In the genomic region with DNA sequence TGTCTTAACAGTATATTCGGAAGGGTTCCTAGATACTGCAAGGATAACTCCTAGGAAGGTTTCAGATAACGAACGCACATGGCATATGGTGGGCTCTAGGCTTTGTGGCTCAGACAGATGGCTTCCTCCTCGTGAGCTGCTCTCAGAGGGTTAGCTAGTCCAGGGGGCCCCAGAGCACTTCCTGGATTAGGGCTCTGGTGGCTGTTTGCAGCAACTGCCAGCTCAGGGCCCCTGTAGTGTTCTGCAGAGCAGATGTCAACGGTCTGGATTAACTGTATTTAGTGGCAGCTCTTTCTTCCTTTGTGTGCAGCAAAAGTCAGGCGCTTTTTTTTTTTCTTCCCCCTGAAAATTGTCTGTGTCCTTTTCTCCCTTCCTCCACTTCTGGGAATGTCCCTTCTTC, we compare ENCODE assay signal across 9 mouse cellular contexts. TPM values are rescaled to one million over a fixed set of nuclear protein-coding genes. Genes with fewer than 3 reads are reported as not detected.
DNase-seq lines count a peak whose midpoint lies in the region; ATAC-seq and TF ChIP-seq lines count a peak whose summit lies in the region.
"Had no signal": no experiment of that assay in that cellular context is flagged by ENCODE, and none has a peak within 500 bp of the region (broad histone marks: within the 10 kb centered on the region; RNA-seq: fewer than 3 reads in every experiment).

No protein-coding gene starts in this region.

- intact Hi-C loops in heart, postnatal 14 days (cut with DNase I) = no loop called here

- H3K4me2 ChIP-seq in heart, embryonic 13.5 days = peak overlapping the region; percentile 47
- 0 out of 2 replicates have a peak overlapping the region, but pooled peaks have one; percentile 10 for H3K4me2 ChIP-seq in hindbrain, embryonic 15.5 days

- 4% methylated on average over 6 of the region's 6 CpGs for WGBS in heart, embryonic 13.5 days
- 12% methylated on average over 6 of the region's 6 CpGs for WGBS in hindbrain, embryonic 15.5 days
- 18% methylated on average over 6 of the region's 6 CpGs for WGBS in midbrain, embryonic 10.5 days
- WGBS in thymus, adult 2 months = 1% methylated on average over 6 of the region's 6 CpGs

- H3K4me1 ChIP-seq in heart, embryonic 13.5 days = peaks cover 18% of the 10 kb centered on the region
- H3K4me1 ChIP-seq in hindbrain, embryonic 15.5 days (replicated peaks) = peaks cover 18% of the 10 kb centered on the region
- peaks cover 22% of the 10 kb centered on the region for H3K4me1 ChIP-seq in midbrain, embryonic 10.5 days
- peaks cover 31% of the 10 kb centered on the region for H3K4me1 ChIP-seq in thymus, adult 2 months (replicated peaks; ENCODE audit: control insufficient read depth, insufficient read depth, low read length)

- DNase-seq in heart, postnatal 14 days = no peak
- peak; percentile 60 for DNase-seq in c-Kit-positive CD71-negative TER-119-negative erythroid progenitor cells, embryonic 14.5 days (ENCODE audit: low read depth)
- DNase-seq in midbrain, embryonic 10.5 days (ENCODE audit: low spot score) = peak; percentile 72
- peak; percentile 78 for DNase-seq in thymus, adult 2 months
- no peak for DNase-seq in left cerebral cortex, adult 9 months (ENCODE audit: low spot score in 2 of 2)
- DNase-seq in layer of hippocampus, adult 9-11 months = no peak

- H3K27ac ChIP-seq in heart, embryonic 13.5 days (replicated peaks) = peak overlapping the region; percentile 78
- H3K27ac ChIP-seq in hindbrain, embryonic 15.5 days (replicated peaks) = peak overlapping the region; percentile 36
- H3K27ac ChIP-seq in midbrain, embryonic 10.5 days (replicated peaks) = peak overlapping the region; percentile 89
- H3K27ac ChIP-seq in thymus, adult 2 months (ENCODE audit: control insufficient read depth, insufficient read depth, low read length) = peak overlapping the region; percentile 100

- 0 out of 2 replicates have a peak, but pooled peaks have one; percentile 36 for TF ChIP-seq CTCF in thymus, adult 2 months (IDR thresholded peaks at IDR 0.05; ENCODE audit: borderline replicate concordance, control insufficient read depth, extremely low read depth, insufficient read depth, low read length, poor library complexity)

- H3K9ac ChIP-seq in heart, embryonic 13.5 days = peak overlapping the region; percentile 55; the same call in 1 of the 2 replicates
- H3K9ac ChIP-seq in hindbrain, embryonic 15.5 days = no peak overlapping the region

- no peaks in the 10 kb centered on the region for H3K9me3 ChIP-seq in heart, embryonic 13.5 days
- no peaks in the 10 kb centered on the region for H3K9me3 ChIP-seq in hindbrain, embryonic 15.5 days
- H3K9me3 ChIP-seq in midbrain, embryonic 10.5 days (replicated peaks) = no peaks in the 10 kb centered on the region

- no peak overlapping the region for H3K4me3 ChIP-seq in heart, embryonic 13.5 days
- H3K4me3 ChIP-seq in hindbrain, embryonic 15.5 days = no peak overlapping the region
- H3K4me3 ChIP-seq in midbrain, embryonic 10.5 days = peak overlapping the region; percentile 11; the same call in 1 of the 2 replicates
- H3K4me3 ChIP-seq in thymus, adult 2 months (ENCODE audit: control insufficient read depth, insufficient read depth, low read length) = no peak overlapping the region

- no peaks in the 10 kb centered on the region for H3K36me3 ChIP-seq in heart, embryonic 13.5 days
- H3K36me3 ChIP-seq in hindbrain, embryonic 15.5 days = no peaks in the 10 kb centered on the region
- H3K36me3 ChIP-seq in midbrain, embryonic 10.5 days = no peaks in the 10 kb centered on the region
- H3K36me3 ChIP-seq in thymus, adult 2 months (ENCODE audit: control insufficient read depth, insufficient read depth, low read length) = no peaks in the 10 kb centered on the region

- peak; percentile 63; the same call in 1 of the 2 replicates for ATAC-seq in heart, embryonic 13.5 days (ENCODE audit: extremely low read depth, insufficient number of reproducible peaks, low FRiP score, low TSS enrichment)
- peak; percentile 83 for ATAC-seq in hindbrain, embryonic 15.5 days (ENCODE audit: low FRiP score, low read depth)
- ATAC-seq: Patski had no signal

- H3K27me3 ChIP-seq in heart, embryonic 13.5 days (replicated peaks) = no peaks in the 10 kb centered on the region
- no peaks in the 10 kb centered on the region for H3K27me3 ChIP-seq in hindbrain, embryonic 15.5 days
- H3K27me3 ChIP-seq in midbrain, embryonic 10.5 days (ENCODE audit: low read depth, poor library complexity, severe bottlenecking) = no peaks in the 10 kb centered on the region
- no peaks in the 10 kb centered on the region for H3K27me3 ChIP-seq in thymus, adult 2 months (ENCODE audit: control insufficient read depth, insufficient read depth, low read length)
- H3K27me3 ChIP-seq: Patski had no signal

- TF ChIP-seq POLR2A in thymus, adult 2 months (IDR thresholded peaks at IDR 0.05; ENCODE audit: control insufficient read depth, extremely low read depth, insufficient read depth, low read length, poor library complexity) = no peak

RNA-seq across cellular contexts. Expression of gene Tex26, which starts 11.1 kb away (rescaled TPM):
- 0.51 and 0.65 TPM in 2 replicates for polyA plus RNA-seq in heart, embryonic 13.5 days (2015; fragmentation: Nextera tagmentation; extraction: Ambion mirVana)
- total RNA-seq in heart, postnatal 14 days (2021) = not detected
- 1.4 and 2.2 TPM in 2 replicates for polyA plus RNA-seq in hindbrain, embryonic 15.5 days (2015; fragmentation: Nextera tagmentation; extraction: Ambion mirVana)
- polyA plus RNA-seq in midbrain, embryonic 10.5 days (2016; fragmentation: Nextera tagmentation; extraction: Ambion mirVana) = 1.0 and 1.3 TPM in 2 replicates
- 0.18 and 0.38 TPM in 2 replicates for polyA plus RNA-seq in thymus, adult 2 months (2012; rRNA removed)

RNA-seq across cellular contexts. Expression of gene Medag, which starts 16.8 kb away (rescaled TPM):
- polyA plus RNA-seq in heart, embryonic 13.5 days (2015; fragmentation: Nextera tagmentation; extraction: Ambion mirVana) = 1.6 and 1.8 TPM in 2 replicates
- total RNA-seq in heart, postnatal 14 days (2021) = 10 to 100 TPM; 14.1 to 16.1 TPM
- 4.5 and 6.8 TPM in 2 replicates for polyA plus RNA-seq in hindbrain, embryonic 15.5 days (2015; fragmentation: Nextera tagmentation; extraction: Ambion mirVana)
- polyA plus RNA-seq in midbrain, embryonic 10.5 days (2016; fragmentation: Nextera tagmentation; extraction: Ambion mirVana) = 0.32 and 0.57 TPM in 2 replicates
- polyA plus RNA-seq in thymus, adult 2 months (2012; rRNA removed) = 2.8 and 2.9 TPM in 2 replicates

Comparison
In these comparisons a context has a peak if more than half of its experiments do, and no peak if none do; other contexts are left out.
1. H3K27ac ChIP-seq: peak in every context shown above with its lines; median percentile 100 in thymus, adult 2 months; 89 in midbrain, embryonic 10.5 days; 78 in heart, embryonic 13.5 days; 36 in hindbrain, embryonic 15.5 days.
2. DNase-seq: peak in c-Kit-positive CD71-negative TER-119-negative erythroid progenitor cells, embryonic 14.5 days (single experiment), midbrain, embryonic 10.5 days (single experiment) and thymus, adult 2 months (single experiment); none in heart, postnatal 14 days (0 of 2), left cerebral cortex, adult 9 months (0 of 2) and layer of hippocampus, adult 9-11 months (single experiment).